Mouse (Mus musculus) urinary bladder, postnatal 10 days (tissue): ENCODE measurements around the gene Rere.

Experiments
- DNase-seq: peaks from one replicate; pipeline ENCODE4 v3.0.0; 2022; ENCODE audit warnings: low spot score

Rere gene

GRCm38 (mm10) chr4:150384405-150384804 lies 103.0 kb downstream of the Rere start:
- DNase-seq: no peak

- no peak for DNase-seq
Observed at GRCm38 (mm10) chr4:150384899-150385298, 103.5 kb downstream of the Rere start.

- DNase-seq: no peak
Observed at GRCm38 (mm10) chr4:150388518-150388917, 107.1 kb downstream of the Rere start.

- DNase-seq: no peak
Observed at GRCm38 (mm10) chr4:150393607-150394006, 112.2 kb downstream of the Rere start.

- no peak for DNase-seq
Observed at GRCm38 (mm10) chr4:150394091-150394490, 112.6 kb downstream of the Rere start.

GRCm38 (mm10) chr4:150396339-150396738 lies 114.9 kb downstream of the Rere start:
- DNase-seq: no peak

- DNase-seq: no peak
Observed at GRCm38 (mm10) chr4:150396826-150397620, 115.6 kb downstream of the Rere start.

GRCm38 (mm10) chr4:150399032-150399431 lies 117.6 kb downstream of the Rere start:
- DNase-seq: no peak

GRCm38 (mm10) chr4:150401830-150402607 lies 120.6 kb downstream of the Rere start:
- no peak for DNase-seq

- no peak for DNase-seq
Observed at GRCm38 (mm10) chr4:150402608-150402985, 121.2 kb downstream of the Rere start.

- DNase-seq: no peak
Observed at GRCm38 (mm10) chr4:150403941-150404340, 122.5 kb downstream of the Rere start.

GRCm38 (mm10) chr4:150404583-150404982 lies 123.1 kb downstream of the Rere start:
- no peak for DNase-seq

- DNase-seq: no peak
Observed at GRCm38 (mm10) chr4:150405786-150406185, 124.3 kb downstream of the Rere start.

GRCm38 (mm10) chr4:150406320-150406719 lies 124.9 kb downstream of the Rere start:
- no peak for DNase-seq

GRCm38 (mm10) chr4:150406821-150407220 lies 125.4 kb downstream of the Rere start:
- DNase-seq: no peak

GRCm38 (mm10) chr4:150414296-150414695 lies 132.8 kb downstream of the Rere start:
- DNase-seq: no peak

- DNase-seq: no peak
Observed at GRCm38 (mm10) chr4:150414759-150415158, 133.3 kb downstream of the Rere start.

- no peak for DNase-seq
Observed at GRCm38 (mm10) chr4:150415227-150415969, 134.0 kb downstream of the Rere start.

GRCm38 (mm10) chr4:150420576-150421263 lies 139.3 kb downstream of the Rere start:
- DNase-seq: no peak

- DNase-seq: no peak
Observed at GRCm38 (mm10) chr4:150426098-150426879, 144.8 kb downstream of the Rere start.

- no peak for DNase-seq
Observed at GRCm38 (mm10) chr4:150426880-150427476, 145.5 kb downstream of the Rere start.
